Mouse (Mus musculus): ENCODE measurements around the gene Zfp866. TPM values are rescaled to one million over a fixed set of nuclear protein-coding genes. Genes with fewer than 3 reads are reported as not detected.

Zfp866 gene
- polyA plus RNA-seq (2015; fragmentation: Nextera tagmentation; extraction: Ambion mirVana), result 46.1 and 47.4 TPM in 2 replicates

DNA sequence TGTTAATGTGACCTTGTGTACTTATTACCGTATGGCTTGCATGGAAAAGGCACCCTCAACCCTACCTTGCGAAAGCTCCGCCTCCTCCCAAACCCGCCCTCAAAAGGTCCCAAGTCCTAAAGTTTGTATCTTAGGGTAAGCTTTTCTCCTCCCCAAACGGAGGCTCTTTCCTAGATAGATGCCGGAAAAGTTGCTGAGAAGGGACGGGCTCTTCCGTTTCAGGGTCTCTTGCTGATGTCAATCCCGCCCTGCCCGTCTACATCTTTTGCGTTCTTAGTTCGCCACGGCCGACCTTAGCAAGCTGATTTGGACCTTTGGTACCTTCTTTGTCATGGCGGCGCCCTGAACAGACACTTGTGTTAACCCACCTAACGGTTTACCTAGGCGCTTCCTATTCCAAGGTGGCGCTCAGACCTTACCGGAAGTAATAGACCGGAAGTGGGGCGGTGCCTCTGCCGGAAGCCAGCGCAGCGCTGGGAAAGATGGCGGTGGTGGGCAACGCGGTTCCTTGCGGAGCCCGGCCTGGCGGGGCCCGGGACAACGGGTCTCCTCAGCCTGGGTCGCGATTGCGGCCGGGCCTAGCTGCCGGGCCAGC, at the start of gene Zfp866, which contains the start of gene Atp13a1:
TSS of gene Zfp866 (minus strand) at position 406 of the 595 bp plus-strand sequence.
TSS of gene Atp13a1 (plus strand) at position 391 of the 595 bp plus-strand sequence.
- Histone ChIP-seq H3K4me1 (peaks cover 29% of the 10 kb centered on the region), H3K4me3 (peak within 1 kb of the TSS; percentile 100), H3K4me2 (peak within 1 kb of the TSS; percentile 91), H3K9ac (peak within 1 kb of the TSS; percentile 99), H3K9me3 (no peaks in the 10 kb centered on the region), H3K36me3 (replicated peaks) (peaks cover 9% of the 10 kb centered on the region), H3K27me3 (replicated peaks) (no peaks in the 10 kb centered on the region), H3K27ac (peak within 1 kb of the TSS; percentile 71)
- ATAC-seq (replicated peaks), result peak; percentile 97
- WGBS, result under 1% methylated on average over 38 of the region's 38 CpGs

- H3K27me3 ChIP-seq (replicated peaks), result no peaks in the 10 kb centered on the region
- no peak overlapping the region for H3K4me2 ChIP-seq
- no peak overlapping the region for H3K27ac ChIP-seq
- H3K9me3 ChIP-seq, result no peaks in the 10 kb centered on the region
- no peak overlapping the region for H3K9ac ChIP-seq
- H3K4me1 ChIP-seq, result peaks cover 18% of the 10 kb centered on the region
- H3K4me3 ChIP-seq, result no peak overlapping the region
- H3K36me3 ChIP-seq (replicated peaks), result no peaks in the 10 kb centered on the region
- WGBS, result 89% methylated on average over 8 of the region's 8 CpGs
- ATAC-seq (replicated peaks), result no peak
These were observed 46.2 kb upstream of the Zfp866 start for GRCm38 (mm10) chr8:69837057-69837682.

GRCm38 (mm10) chr8:69832298-69832853, 41.4 kb upstream of the Zfp866 start, which contains the start of gene Pbx4:
Gene Pbx4, plus strand, starts transcription at chr8:69832491.
- Histone ChIP-seq H3K36me3 (replicated peaks) (no peaks in the 10 kb centered on the region; the same call in 1 of the 2 replicates), H3K27me3 (replicated peaks) (no peaks in the 10 kb centered on the region), H3K4me3 (peak within 1 kb of the TSS; percentile 83), H3K9me3 (no peaks in the 10 kb centered on the region), H3K4me1 (peaks cover 26% of the 10 kb centered on the region), H3K27ac (peak within 1 kb of the TSS; percentile 92), H3K9ac (peak within 1 kb of the TSS; percentile 82), H3K4me2 (peak within 1 kb of the TSS; percentile 89)
- ATAC-seq (replicated peaks), result peak; percentile 98
- under 1% methylated on average over 38 of the region's 38 CpGs for WGBS

GRCm38 (mm10) chr8:69826371-69826770, 35.4 kb upstream of the Zfp866 start:
- Histone ChIP-seq H3K4me3 (no peak overlapping the region), H3K27me3 (replicated peaks) (no peaks in the 10 kb centered on the region), H3K4me2 (no peak overlapping the region), H3K9ac (no peak overlapping the region), H3K27ac (no peak overlapping the region), H3K4me1 (peaks cover 32% of the 10 kb centered on the region), H3K36me3 (replicated peaks) (no peaks in the 10 kb centered on the region; the same call in 1 of the 2 replicates), H3K9me3 (no peaks in the 10 kb centered on the region)
- ATAC-seq (replicated peaks), result no peak
- 94% methylated on average over 12 of the region's 12 CpGs for WGBS

DNA sequence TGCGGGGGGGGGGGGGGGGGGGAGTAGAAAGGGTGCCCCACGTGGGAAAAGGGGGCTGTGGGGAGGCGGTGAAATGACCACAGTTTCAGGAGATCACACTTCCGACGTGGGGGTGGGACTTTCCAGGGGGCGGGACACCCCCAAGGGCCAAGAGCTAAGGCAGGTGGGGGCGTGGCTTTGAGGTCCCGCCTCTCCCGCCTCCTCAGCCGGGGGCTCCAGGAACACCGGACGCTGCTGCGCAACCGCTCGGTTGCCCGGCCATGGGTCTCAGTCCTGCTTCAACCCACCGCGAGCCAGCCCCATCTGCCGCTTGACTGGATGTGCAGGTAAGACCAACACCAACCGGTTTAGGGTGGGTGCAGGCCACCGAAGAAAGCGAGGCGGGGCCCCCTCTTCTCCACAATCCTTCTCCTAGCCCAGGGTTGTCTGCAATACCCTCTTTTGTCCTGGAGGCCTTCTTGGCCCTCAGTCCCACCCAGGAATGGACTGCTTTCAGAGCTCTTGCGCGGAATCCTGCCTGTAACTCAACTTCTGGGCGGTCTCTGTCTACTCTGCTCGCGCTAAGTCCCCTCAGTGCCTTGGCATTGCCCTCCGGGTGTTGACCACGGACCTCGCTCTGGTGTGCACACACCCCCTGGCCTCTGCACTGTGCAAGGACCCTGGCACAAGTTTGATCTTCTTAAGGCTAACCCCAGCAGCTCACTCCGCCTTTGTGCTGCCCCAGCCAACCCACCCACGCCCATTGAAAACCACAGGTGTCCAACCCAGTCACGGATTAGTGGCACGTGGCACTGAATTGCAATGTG, 31.6 kb upstream of the Zfp866 start, which contains the start of gene Lpar2:
TSS of gene Lpar2 (plus strand) at position 44 of the 806 bp plus-strand sequence.
- Histone ChIP-seq H3K9ac (peak within 1 kb of the TSS; percentile 77), H3K4me3 (peak within 1 kb of the TSS; percentile 76), H3K4me2 (peak within 1 kb of the TSS; percentile 74), H3K27ac (peak within 1 kb of the TSS; percentile 75), H3K27me3 (replicated peaks) (no peaks in the 10 kb centered on the region), H3K36me3 (replicated peaks) (peaks cover 15% of the 10 kb centered on the region), H3K9me3 (no peaks in the 10 kb centered on the region), H3K4me1 (peaks cover 32% of the 10 kb centered on the region)
- under 1% methylated on average over 33 of the region's 35 CpGs for WGBS
- peak; percentile 83 for ATAC-seq (replicated peaks)

- ATAC-seq (replicated peaks), result peak; percentile 71
- H3K9ac ChIP-seq, result peak overlapping the region; percentile 77
- H3K4me1 ChIP-seq, result peaks cover 32% of the 10 kb centered on the region
- H3K4me3 ChIP-seq, result peak overlapping the region; percentile 76
- 2% methylated on average over 16 of the region's 22 CpGs for WGBS
- H3K27ac ChIP-seq, result peak overlapping the region; percentile 75
- H3K4me2 ChIP-seq, result peak overlapping the region; percentile 74
- no peaks in the 10 kb centered on the region for H3K27me3 ChIP-seq (replicated peaks)
- H3K9me3 ChIP-seq, result no peaks in the 10 kb centered on the region
- H3K36me3 ChIP-seq (replicated peaks), result peaks cover 21% of the 10 kb centered on the region
These were observed 31.0 kb upstream of the Zfp866 start for GRCm38 (mm10) chr8:69821971-69822385.

DNA sequence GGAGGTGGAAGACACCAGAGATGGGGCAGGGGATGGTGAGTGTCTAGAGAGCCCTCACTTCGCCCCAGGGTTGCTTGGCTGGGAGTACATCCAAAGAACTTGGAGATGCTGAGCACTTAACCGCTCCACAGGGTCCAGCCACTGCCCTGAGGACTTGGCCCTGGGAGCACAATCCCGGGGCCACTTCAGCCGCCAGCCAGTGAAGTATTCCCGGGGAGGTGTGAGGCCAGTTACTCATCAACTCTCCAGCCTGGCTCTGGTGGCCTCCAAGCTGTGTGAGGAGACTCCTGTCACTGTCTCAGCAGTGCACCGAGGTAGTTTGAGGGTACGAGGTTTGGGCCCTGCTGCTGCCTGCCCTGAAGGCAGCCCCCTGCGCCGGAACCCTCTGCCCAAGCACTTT, 29.5 kb upstream of the Zfp866 start:
- 89% methylated on average over 9 of the region's 9 CpGs for WGBS
- no peak for ATAC-seq (replicated peaks)

GRCm38 (mm10) chr8:69815396-69815795, 24.4 kb upstream of the Zfp866 start:
- Histone ChIP-seq H3K9me3 (no peaks in the 10 kb centered on the region), H3K4me3 (no peak overlapping the region), H3K27me3 (replicated peaks) (no peaks in the 10 kb centered on the region), H3K4me1 (0 out of 2 replicates have a peak, but pooled peaks cover under 1% of the 10 kb centered on the region), H3K27ac (no peak overlapping the region), H3K36me3 (replicated peaks) (peaks cover 45% of the 10 kb centered on the region), H3K4me2 (no peak overlapping the region), H3K9ac (no peak overlapping the region)
- ATAC-seq (replicated peaks), result no peak
- WGBS, result 86% methylated on average over 4 of the region's 4 CpGs

More for the DNA sequence above, 29.5 kb upstream of the Zfp866 start:
- H3K9ac ChIP-seq, result no peak overlapping the region
- H3K27me3 ChIP-seq (replicated peaks), result no peaks in the 10 kb centered on the region
- no peak overlapping the region for H3K4me3 ChIP-seq
- peaks cover 26% of the 10 kb centered on the region for H3K36me3 ChIP-seq (replicated peaks)
- H3K4me2 ChIP-seq, result no peak overlapping the region
- no peak overlapping the region for H3K27ac ChIP-seq
- peaks cover 29% of the 10 kb centered on the region for H3K4me1 ChIP-seq
- no peaks in the 10 kb centered on the region for H3K9me3 ChIP-seq

DNA sequence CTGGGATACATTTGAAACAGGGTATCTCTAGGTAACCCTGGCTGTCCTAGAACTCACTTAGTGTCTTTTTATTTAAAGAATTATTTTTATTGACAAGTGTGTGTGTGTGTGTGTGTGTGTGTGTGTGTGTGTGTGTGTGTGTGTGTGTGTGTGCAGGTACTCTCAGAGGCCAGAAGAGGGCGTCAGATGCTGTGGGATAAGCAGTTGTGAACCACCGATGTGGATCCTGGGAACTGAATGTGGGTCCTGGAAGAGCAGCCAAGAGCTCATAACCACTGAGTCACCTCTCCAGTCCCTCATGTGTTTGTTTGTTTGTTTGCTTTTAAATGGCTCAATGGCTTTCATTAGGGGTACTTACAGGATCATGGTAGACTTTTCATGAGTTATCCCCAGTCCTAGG, 23.9 kb upstream of the Zfp866 start:
- Histone ChIP-seq H3K27ac (no peak overlapping the region), H3K4me2 (no peak overlapping the region), H3K36me3 (replicated peaks) (peaks cover 40% of the 10 kb centered on the region), H3K4me1 (peaks cover 6% of the 10 kb centered on the region), H3K9ac (no peak overlapping the region), H3K27me3 (replicated peaks) (no peaks in the 10 kb centered on the region), H3K4me3 (no peak overlapping the region), H3K9me3 (no peaks in the 10 kb centered on the region)
- WGBS, result 83% methylated on average over 2 of the region's 2 CpGs
- no peak for ATAC-seq (replicated peaks)

DNA sequence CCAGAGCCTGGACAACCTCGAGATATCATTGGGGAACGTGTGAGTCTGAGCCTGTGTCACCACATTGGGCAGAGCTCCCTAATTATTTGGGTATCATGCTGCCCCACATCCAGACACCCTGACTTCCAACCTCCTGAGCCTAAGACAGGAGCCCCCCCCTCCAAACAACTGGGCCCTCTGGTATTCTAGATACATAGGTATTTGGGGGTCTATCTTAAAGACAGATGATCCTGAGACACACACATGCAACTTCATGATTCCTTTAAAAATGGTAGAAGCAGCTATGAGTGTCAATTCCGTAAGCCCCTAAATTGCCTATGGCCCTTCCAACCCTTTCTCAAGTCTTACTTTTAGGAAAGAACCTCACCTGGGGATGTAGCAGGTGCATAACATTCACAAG, 18.8 kb upstream of the Zfp866 start:
- peak overlapping the region; percentile 48 for H3K4me3 ChIP-seq
- H3K36me3 ChIP-seq (replicated peaks), result peaks cover 52% of the 10 kb centered on the region
- H3K27me3 ChIP-seq (replicated peaks), result no peaks in the 10 kb centered on the region
- ATAC-seq (replicated peaks), result no peak
- no peak overlapping the region for H3K27ac ChIP-seq
- H3K9ac ChIP-seq, result no peak overlapping the region
- WGBS, result 59% methylated on average over 3 of the region's 3 CpGs
- H3K4me2 ChIP-seq, result peak overlapping the region; percentile 54
- no peaks in the 10 kb centered on the region for H3K9me3 ChIP-seq
- peaks cover 15% of the 10 kb centered on the region for H3K4me1 ChIP-seq

DNA sequence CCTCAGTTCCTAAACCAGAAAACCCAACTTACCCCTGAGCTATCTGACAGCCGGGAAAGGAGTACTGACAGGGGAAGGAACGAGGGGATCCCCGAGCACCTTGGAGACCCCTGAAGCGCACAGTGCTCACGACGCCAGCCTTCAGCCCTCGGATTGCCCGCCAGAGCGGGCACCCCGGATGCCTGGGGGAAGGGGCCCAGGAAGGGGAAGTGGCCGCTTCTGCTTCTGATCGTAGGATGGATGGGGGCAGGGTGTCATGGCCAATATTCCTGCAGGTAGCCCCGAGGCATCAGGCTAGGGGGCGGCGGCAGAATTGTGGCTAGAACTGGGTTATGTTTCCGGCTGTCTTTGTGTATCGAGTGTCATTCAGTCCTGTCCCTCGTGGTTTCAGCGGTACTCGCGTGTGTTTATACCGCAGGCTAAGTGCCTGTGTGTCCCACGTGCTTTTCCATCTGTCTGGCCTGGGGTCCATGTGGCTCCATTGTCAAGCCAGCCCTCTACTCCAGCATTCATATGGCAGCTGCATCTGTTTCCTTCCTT, 18.0 kb upstream of the Zfp866 start:
- Histone ChIP-seq H3K4me1 (peaks cover 15% of the 10 kb centered on the region), H3K9ac (peak overlapping the region; percentile 55), H3K9me3 (no peaks in the 10 kb centered on the region), H3K36me3 (replicated peaks) (peaks cover 52% of the 10 kb centered on the region), H3K27me3 (replicated peaks) (no peaks in the 10 kb centered on the region), H3K4me2 (peak overlapping the region; percentile 54), H3K4me3 (peak overlapping the region; percentile 48), H3K27ac (peak overlapping the region; percentile 39)
- 4% methylated on average over 23 of the region's 23 CpGs for WGBS
- peak; percentile 70 for ATAC-seq (replicated peaks)

Measured in midbrain, embryonic 15.5 days (tissue).